Mouse (Mus musculus) intestine, embryonic 15.5 days (tissue): Measurements from ENCODE around the gene Maco1. TPM values are rescaled to one million over a fixed set of nuclear protein-coding genes. Genes with fewer than 3 reads are reported as not detected.

Source experiments
- ATAC-seq: fragments of 200-750 bp; cut with Nextera tagmentation; 2 replicates; pipeline ENCODE4 v1.8.0; 2017; ENCODE audit warnings: moderate TSS enrichment, moderate library complexity
- H3K27ac ChIP-seq: fragments of 300-500 bp; sonication (generic); 2 replicates; pipeline ENCODE4 v1.5.1; 2015; ENCODE audit warnings: mild to moderate bottlenecking, inconsistent platforms
- H3K27me3 ChIP-seq: fragments of 300-500 bp; sonication (generic); replicated peaks from 2 replicates; pipeline ENCODE4 v1.6.1; 2015; ENCODE audit warnings: inconsistent platforms
- H3K36me3 ChIP-seq: fragments of 300-500 bp; sonication (generic); 2 replicates; pipeline ENCODE4 v1.6.1; 2015; ENCODE audit warnings: inconsistent platforms
- H3K4me1 ChIP-seq: fragments of 300-500 bp; sonication (generic); replicated peaks from 2 replicates; pipeline ENCODE4 v1.6.1; 2015; ENCODE audit warnings: inconsistent platforms
- H3K4me2 ChIP-seq: fragments of 300-500 bp; sonication (generic); replicated peaks from 2 replicates; pipeline ENCODE4 v1.6.1; 2015; ENCODE audit warnings: mild to moderate bottlenecking, inconsistent platforms
- H3K4me3 ChIP-seq: fragments of 300-500 bp; sonication (generic); replicated peaks from 2 replicates; pipeline ENCODE4 v1.5.1; 2015; ENCODE audit warnings: inconsistent platforms
- H3K9ac ChIP-seq: fragments of 300-500 bp; sonication (generic); 2 replicates; pipeline ENCODE4 v1.6.1; 2015; ENCODE audit warnings: inconsistent platforms
- H3K9me3 ChIP-seq: fragments of 300-500 bp; sonication (generic); 2 replicates; pipeline ENCODE4 v1.6.1; 2016; ENCODE audit warnings: inconsistent platforms
- WGBS: fragments of 180-500 bp; shearing (Covaris S2); methylation state at CpG from one replicate; pipeline ENCODE4 v1.1.7; 2015; 5-methylcytosine and 5-hydroxymethylcytosine counted together
- polyA plus RNA-seq: library from polyadenylated mRNA; unstranded; fragments of >200 nt; fragmentation: Nextera tagmentation; extraction: Ambion mirVana; gene quantifications from 2 replicates; pipeline ENCODE4 v1.2.1, GENCODE M21; 2015

Gene Maco1
- polyA plus RNA-seq, 1 experiment from 2014 or later: 31.2 TPM

- Histone ChIP-seq H3K9ac (peak overlapping the region; percentile 15; the same call in 1 of the 2 replicates), H3K27me3 (peaks cover 18% of the 10 kb centered on the region; the same call in 1 of the 2 replicates), H3K4me2 (peak overlapping the region; percentile 51), H3K4me1 (0 out of 2 replicates have a peak, but pooled peaks cover 8% of the 10 kb centered on the region), H3K9me3 (no peaks in the 10 kb centered on the region), H3K27ac (no peak overlapping the region), H3K36me3 (no peaks in the 10 kb centered on the region), H3K4me3 (peak overlapping the region; percentile 15)
- WGBS: 9% methylated on average over 16 of the region's 16 CpGs
- ATAC-seq: peak; percentile 85
Measured at GRCm38 (mm10) chr4:134869068-134869730, 16.1 kb upstream of the Maco1 start.

GRCm38 (mm10) chr4:134868490-134868889, 15.3 kb upstream of the Maco1 start:
- Histone ChIP-seq H3K27ac (no peak overlapping the region), H3K36me3 (no peaks in the 10 kb centered on the region), H3K4me3 (no peak overlapping the region), H3K4me2 (no peak overlapping the region), H3K4me1 (0 out of 2 replicates have a peak, but pooled peaks cover 8% of the 10 kb centered on the region), H3K27me3 (peaks cover 18% of the 10 kb centered on the region; the same call in 1 of the 2 replicates), H3K9ac (no peak overlapping the region), H3K9me3 (no peaks in the 10 kb centered on the region)
- WGBS: 32% methylated on average over 8 of the region's 9 CpGs
- ATAC-seq: no peak

GRCm38 (mm10) chr4:134868065-134868464, 14.9 kb upstream of the Maco1 start:
- no peak overlapping the region for H3K27ac ChIP-seq
- H3K9me3 ChIP-seq: no peaks in the 10 kb centered on the region
- WGBS: 85% methylated on average over 10 of the region's 10 CpGs
- no peak for ATAC-seq
- H3K9ac ChIP-seq: no peak overlapping the region
- H3K27me3 ChIP-seq: peaks cover 18% of the 10 kb centered on the region; the same call in 1 of the 2 replicates
- 0 out of 2 replicates have a peak, but pooled peaks cover 8% of the 10 kb centered on the region for H3K4me1 ChIP-seq
- H3K36me3 ChIP-seq: no peaks in the 10 kb centered on the region
- H3K4me2 ChIP-seq: no peak overlapping the region
- H3K4me3 ChIP-seq: no peak overlapping the region

DNA sequence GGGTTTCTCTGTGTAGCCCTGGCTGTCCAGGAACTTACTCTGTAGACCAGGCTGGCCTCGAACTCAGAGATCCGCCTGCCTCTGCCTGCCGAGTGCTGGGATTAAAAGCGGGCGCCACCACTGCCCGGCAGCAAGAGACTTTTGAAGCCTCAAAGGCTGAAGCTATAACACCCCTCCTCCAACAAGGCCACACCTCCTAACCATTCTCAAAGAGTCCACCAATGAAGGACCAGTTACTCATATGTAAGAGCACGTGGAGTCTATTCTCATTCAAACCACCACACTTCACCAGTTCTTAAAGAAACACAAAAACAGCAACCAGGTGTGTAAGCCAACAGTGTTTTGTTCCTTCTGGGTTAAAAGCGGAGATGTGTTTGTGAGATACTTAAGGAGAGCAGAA, 14.5 kb upstream of the Maco1 start:
- 0 out of 2 replicates have a peak, but pooled peaks cover 8% of the 10 kb centered on the region for H3K4me1 ChIP-seq
- no peaks in the 10 kb centered on the region for H3K9me3 ChIP-seq
- ATAC-seq: no peak
- no peak overlapping the region for H3K4me2 ChIP-seq
- no peak overlapping the region for H3K4me3 ChIP-seq
- 86% methylated on average over 8 of the region's 8 CpGs for WGBS
- peaks cover 18% of the 10 kb centered on the region; the same call in 1 of the 2 replicates for H3K27me3 ChIP-seq
- H3K36me3 ChIP-seq: no peaks in the 10 kb centered on the region
- no peak overlapping the region for H3K9ac ChIP-seq
- H3K27ac ChIP-seq: no peak overlapping the region

DNA sequence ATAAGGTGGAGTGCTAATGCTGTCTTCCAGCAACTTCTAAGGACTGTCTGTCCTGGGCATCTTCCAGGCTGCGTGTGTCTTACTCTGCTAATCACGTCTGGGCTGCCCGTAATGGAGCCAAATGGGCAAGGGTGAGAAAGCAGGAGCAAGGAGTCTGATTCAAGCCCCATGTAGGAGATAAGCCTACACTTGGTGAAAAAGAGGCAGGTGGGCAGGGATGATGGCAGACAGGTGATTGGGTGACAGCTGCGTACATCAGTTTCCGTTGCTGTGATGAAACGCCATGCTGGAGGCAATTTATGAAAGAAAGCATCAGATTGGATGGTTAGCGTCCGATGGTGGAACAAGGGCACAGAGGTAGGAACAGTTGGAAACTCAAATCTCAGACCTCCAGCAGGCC, 14.1 kb upstream of the Maco1 start:
- no peak overlapping the region for H3K4me3 ChIP-seq
- H3K9ac ChIP-seq: no peak overlapping the region
- H3K36me3 ChIP-seq: no peaks in the 10 kb centered on the region
- H3K27ac ChIP-seq: no peak overlapping the region
- ATAC-seq: no peak
- no peaks in the 10 kb centered on the region for H3K9me3 ChIP-seq
- H3K4me2 ChIP-seq: no peak overlapping the region
- H3K27me3 ChIP-seq: peaks cover 18% of the 10 kb centered on the region; the same call in 1 of the 2 replicates
- WGBS: 89% methylated on average over 8 of the region's 8 CpGs
- 0 out of 2 replicates have a peak, but pooled peaks cover 8% of the 10 kb centered on the region for H3K4me1 ChIP-seq

DNA sequence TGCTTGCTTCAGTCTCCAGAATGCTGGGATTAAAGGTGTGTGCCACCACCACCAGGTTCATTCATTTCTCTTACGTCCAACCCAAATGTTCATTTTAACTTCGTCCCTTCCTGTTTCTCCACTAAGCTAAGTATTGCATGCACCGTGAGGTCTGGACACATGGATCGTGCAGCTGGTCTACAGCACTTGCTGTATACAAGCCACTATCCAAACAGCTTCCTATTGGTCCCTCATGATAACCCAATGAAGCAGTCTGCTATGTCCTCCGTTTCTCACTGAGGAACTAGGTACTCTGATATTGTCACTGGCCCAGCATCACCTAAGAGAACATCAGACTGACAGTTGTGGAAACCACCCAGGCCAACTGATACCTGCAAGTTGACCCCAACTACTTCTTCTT, 12.6 kb upstream of the Maco1 start:
- no peak overlapping the region for H3K4me2 ChIP-seq
- H3K27ac ChIP-seq: no peak overlapping the region
- H3K27me3 ChIP-seq: peaks cover 18% of the 10 kb centered on the region; the same call in 1 of the 2 replicates
- no peak for ATAC-seq
- H3K4me1 ChIP-seq: 0 out of 2 replicates have a peak, but pooled peaks cover 8% of the 10 kb centered on the region
- H3K4me3 ChIP-seq: no peak overlapping the region
- no peaks in the 10 kb centered on the region for H3K9me3 ChIP-seq
- 75% methylated on average over 5 of the region's 5 CpGs for WGBS
- no peak overlapping the region for H3K9ac ChIP-seq
- H3K36me3 ChIP-seq: no peaks in the 10 kb centered on the region

- H3K4me2 ChIP-seq: no peak overlapping the region
- H3K36me3 ChIP-seq: no peaks in the 10 kb centered on the region
- no peak overlapping the region for H3K9ac ChIP-seq
- WGBS: 62% methylated on average over 6 of the region's 6 CpGs
- H3K27ac ChIP-seq: no peak overlapping the region
- H3K9me3 ChIP-seq: no peaks in the 10 kb centered on the region
- peaks cover 17% of the 10 kb centered on the region; the same call in 1 of the 2 replicates for H3K27me3 ChIP-seq
- H3K4me3 ChIP-seq: no peak overlapping the region
- H3K4me1 ChIP-seq: 0 out of 2 replicates have a peak, but pooled peaks cover 8% of the 10 kb centered on the region
- ATAC-seq: peak; percentile 47; the same call in 1 of the 2 replicates
Measured at GRCm38 (mm10) chr4:134865340-134865739, 12.2 kb upstream of the Maco1 start.

DNA sequence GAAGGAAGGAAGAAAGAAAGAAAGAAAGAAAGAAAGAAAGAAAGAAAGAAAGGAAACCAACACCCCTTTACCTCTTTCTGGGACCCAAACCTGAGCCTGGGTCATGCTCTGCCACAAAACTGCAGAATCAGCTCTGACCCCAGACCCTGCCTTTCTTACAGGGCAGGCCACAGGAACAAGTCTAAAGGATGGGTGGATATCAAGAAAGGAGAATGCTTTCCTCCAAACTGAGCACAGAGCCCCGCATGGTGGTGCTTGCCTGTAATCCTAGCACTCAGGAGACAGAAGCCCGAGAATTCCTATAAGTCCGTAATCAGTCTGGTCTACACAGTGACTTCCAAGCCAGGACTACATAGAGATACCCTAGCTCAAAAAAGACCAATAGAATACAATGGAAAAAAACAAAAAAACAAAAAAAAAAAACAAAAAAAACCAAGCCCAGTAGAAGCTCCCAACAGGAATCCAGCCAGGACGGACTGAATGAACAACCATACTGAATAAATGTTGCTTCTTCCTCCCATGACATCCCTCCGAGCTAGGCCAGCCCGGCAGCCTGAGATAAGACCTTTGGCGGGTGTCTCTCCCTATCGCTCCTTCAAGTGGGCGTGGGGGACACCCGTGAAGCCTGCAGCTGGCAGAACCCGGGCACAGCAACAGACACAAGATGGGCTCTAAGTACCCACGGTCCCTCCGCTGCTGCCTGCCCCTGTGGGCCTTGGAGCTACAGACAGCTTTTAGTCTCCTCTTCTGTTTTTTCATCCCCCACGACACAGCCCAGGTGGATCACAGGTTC, 11.0 kb upstream of the Maco1 start, which contains the start of gene Rhd:
Rhd (plus strand) TSS at position 600 of the 793 bp plus-strand sequence.
- Histone ChIP-seq H3K4me1 (0 out of 2 replicates have a peak, but pooled peaks cover 2% of the 10 kb centered on the region), H3K9me3 (no peaks in the 10 kb centered on the region), H3K27me3 (peaks cover 7% of the 10 kb centered on the region; the same call in 1 of the 2 replicates), H3K36me3 (no peaks in the 10 kb centered on the region), H3K9ac (no peak within 1 kb of the TSS), H3K27ac (no peak within 1 kb of the TSS), H3K4me2 (no peak within 1 kb of the TSS), H3K4me3 (no peak within 1 kb of the TSS)
- peak; percentile 50; the same call in 1 of the 2 replicates for ATAC-seq
- 63% methylated on average over 14 of the region's 14 CpGs for WGBS

GRCm38 (mm10) chr4:134862996-134863395, 9.9 kb upstream of the Maco1 start:
- Histone ChIP-seq H3K4me1 (no peaks in the 10 kb centered on the region), H3K9ac (no peak overlapping the region), H3K36me3 (no peaks in the 10 kb centered on the region), H3K4me2 (no peak overlapping the region), H3K27ac (no peak overlapping the region), H3K9me3 (no peaks in the 10 kb centered on the region), H3K27me3 (no peaks in the 10 kb centered on the region), H3K4me3 (no peak overlapping the region)
- 76% methylated on average over 7 of the region's 7 CpGs for WGBS
- ATAC-seq: no peak

DNA sequence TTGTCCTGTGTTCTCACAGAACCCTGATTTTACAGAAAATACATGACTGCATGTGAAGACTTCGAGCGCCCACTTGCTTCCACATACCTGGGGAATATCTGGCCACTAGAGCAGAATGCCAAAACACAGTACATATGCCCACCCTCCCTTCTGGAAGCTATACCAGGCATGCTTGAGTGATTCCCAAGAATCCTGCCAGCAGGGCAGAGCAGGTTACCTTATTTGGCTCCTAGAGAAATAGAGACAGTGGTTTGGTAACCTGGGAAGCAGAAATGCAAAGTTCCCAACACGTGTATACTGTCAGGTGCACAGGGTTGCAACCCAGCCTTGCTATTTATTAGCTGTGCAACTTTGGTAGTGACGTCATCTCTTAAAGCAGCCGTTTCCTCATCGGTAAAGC, 8.7 kb upstream of the Maco1 start:
- 77% methylated on average over 6 of the region's 6 CpGs for WGBS
- no peak overlapping the region for H3K27ac ChIP-seq
- no peak overlapping the region for H3K4me2 ChIP-seq
- no peaks in the 10 kb centered on the region for H3K4me1 ChIP-seq
- H3K36me3 ChIP-seq: no peaks in the 10 kb centered on the region
- no peak for ATAC-seq
- H3K9me3 ChIP-seq: no peaks in the 10 kb centered on the region
- H3K4me3 ChIP-seq: no peak overlapping the region
- H3K27me3 ChIP-seq: no peaks in the 10 kb centered on the region
- no peak overlapping the region for H3K9ac ChIP-seq

DNA sequence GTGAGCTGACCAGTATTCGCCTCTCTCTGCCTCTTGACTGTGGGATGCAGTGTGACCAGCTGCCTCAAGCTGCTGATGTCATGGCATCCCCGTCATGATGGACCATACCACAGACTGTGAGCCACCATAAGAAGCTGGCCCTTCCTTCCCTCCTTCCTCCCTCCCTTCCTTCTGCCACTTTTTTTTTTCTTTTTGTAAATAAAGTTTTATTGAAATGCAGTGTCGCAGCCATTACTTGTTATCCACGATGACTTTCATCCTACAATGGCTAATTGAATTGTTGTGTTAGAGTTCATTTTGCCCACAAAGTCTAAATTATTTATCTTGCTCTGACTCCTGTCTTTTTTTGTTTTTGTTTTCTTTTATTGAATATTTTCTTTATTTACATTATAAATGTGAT, 5.3 kb upstream of the Maco1 start:
- H3K27ac ChIP-seq: no peak overlapping the region
- H3K27me3 ChIP-seq: no peaks in the 10 kb centered on the region
- 89% methylated on average over 4 of the region's 4 CpGs for WGBS
- no peak overlapping the region for H3K4me3 ChIP-seq
- H3K9me3 ChIP-seq: no peaks in the 10 kb centered on the region
- no peaks in the 10 kb centered on the region; the same call in 1 of the 2 replicates for H3K4me1 ChIP-seq
- H3K9ac ChIP-seq: no peak overlapping the region
- no peak overlapping the region for H3K4me2 ChIP-seq
- H3K36me3 ChIP-seq: no peaks in the 10 kb centered on the region
- ATAC-seq: no peak

- no peak overlapping the region for H3K9ac ChIP-seq
- H3K27me3 ChIP-seq: no peaks in the 10 kb centered on the region
- H3K27ac ChIP-seq: no peak overlapping the region
- no peaks in the 10 kb centered on the region for H3K9me3 ChIP-seq
- H3K4me2 ChIP-seq: no peak overlapping the region
- H3K36me3 ChIP-seq: no peaks in the 10 kb centered on the region
- WGBS: 33% methylated on average over 5 of the region's 5 CpGs
- no peak for ATAC-seq
- no peak overlapping the region for H3K4me3 ChIP-seq
- peaks cover 6% of the 10 kb centered on the region; the same call in 1 of the 2 replicates for H3K4me1 ChIP-seq
Measured at GRCm38 (mm10) chr4:134856501-134856900, 3.4 kb upstream of the Maco1 start.
